Mouse (Mus musculus) cerebellum, postnatal 10 days (tissue): ENCODE measurements around the gene Lsm2.

Experiments
- DNase-seq, 2 experiments: peaks; one replicate each; pipeline ENCODE4 v3.0.0; 2021; ENCODE audit warnings: mixed read lengths in 2 of 2

Gene Lsm2

DNA sequence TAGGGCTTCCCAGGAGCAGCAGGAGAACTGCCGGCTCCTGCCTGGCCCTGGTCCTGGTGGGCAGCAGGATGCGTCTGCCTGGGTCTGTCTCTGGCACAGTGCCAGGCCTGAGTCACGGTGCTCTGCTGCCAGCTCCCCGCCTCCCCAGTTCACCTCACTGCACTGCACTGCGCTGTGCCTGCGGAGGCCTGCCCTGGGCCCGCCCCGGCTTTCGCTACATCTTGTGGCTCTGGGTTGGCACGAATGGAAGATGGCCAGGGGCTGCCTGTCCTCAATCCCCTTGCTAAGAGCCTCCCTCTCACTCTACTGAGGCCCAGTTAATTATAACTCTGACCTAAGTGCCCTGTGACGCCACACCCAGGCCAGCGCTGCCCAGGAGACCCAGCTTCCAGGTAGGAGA lies 34.7 kb downstream of the Lsm2 start, which contains the start of gene Vwa7:
Gene Vwa7 (plus strand): TSS at position 204 of the 400 bp plus-strand sequence.
- peak; percentile 93 to 95 for DNase-seq

DNA sequence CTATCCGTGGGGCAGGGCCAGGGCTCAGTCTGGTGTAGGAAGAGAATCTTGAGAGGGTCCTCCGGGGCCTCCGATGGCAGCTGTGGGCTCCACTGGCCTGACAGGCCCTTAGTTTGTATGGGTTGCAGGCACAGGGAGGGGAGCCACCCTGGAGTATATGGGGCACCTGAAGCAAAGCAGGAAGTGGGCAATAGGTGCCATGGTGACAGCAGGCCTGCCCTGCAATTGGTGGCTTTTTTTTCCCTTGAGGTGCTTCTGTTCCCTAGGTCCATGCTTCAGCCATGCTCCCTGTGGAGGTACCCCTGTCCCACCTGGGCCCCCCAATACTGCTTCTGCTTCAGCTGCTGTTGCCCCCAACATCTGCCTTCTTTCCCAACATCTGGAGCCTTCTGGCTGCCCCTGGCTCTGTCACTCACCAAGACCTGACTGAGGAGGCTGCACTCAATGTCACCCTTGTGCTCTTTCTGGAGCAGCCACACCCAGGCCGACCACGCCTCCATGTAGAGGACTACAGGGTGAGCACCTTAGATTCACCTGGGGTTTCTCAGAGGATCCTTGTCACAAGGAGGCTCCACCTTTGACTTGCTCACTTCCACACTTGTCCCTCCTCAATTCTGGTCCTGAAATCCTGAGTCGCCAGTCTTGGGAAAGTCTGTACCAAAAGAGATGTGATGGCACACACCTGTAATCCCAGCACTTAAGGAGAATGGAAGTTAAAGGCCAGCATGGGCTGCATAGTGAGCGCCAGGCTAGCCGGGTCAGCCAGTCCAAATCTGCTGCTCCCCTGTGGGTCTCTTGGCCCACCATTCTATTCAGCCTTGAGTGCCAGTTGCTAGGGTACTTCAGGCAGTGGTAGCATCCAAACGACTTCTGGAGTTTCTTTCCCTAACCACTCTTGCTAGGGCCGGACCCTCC lies 35.4 kb downstream of the Lsm2 start:
- peak; percentile 63 to 71 for DNase-seq

DNA sequence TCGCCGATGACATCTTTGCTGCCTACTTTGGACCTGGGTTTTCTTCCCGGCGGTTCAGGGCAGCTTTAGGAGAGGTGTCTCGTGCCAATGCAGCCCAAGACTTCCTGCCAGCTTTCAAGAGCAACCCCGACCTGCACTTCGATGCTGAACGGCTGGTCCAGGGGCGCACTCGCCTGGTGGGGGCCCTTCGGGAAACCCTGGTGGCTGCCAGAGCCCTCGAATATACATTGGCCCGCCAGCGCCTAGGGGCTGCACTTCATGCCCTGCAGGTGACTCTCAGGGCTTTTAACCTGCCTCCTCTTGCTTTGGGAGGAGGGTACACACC lies 36.0 kb downstream of the Lsm2 start:
- no peak for DNase-seq

DNA sequence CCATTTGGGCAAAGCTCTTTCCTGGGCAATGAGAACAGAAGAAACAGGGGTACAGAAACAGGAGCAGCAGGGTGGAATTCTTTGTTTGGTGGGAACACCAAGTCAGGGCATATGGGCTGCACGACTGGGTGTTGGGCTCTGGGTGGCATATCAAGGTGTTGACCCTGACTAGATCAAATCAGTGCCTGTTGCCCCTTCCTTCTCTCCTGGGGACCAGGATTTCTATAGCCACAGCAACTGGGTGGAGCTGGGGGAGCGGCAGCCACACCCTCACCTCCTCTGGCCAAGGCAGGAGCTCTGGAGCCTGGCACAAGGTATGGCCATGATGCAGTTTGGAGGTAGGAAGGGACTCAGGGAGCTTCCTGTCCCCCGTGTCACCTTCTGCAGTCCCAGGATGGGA lies 36.5 kb downstream of the Lsm2 start:
- no peak for DNase-seq

DNA sequence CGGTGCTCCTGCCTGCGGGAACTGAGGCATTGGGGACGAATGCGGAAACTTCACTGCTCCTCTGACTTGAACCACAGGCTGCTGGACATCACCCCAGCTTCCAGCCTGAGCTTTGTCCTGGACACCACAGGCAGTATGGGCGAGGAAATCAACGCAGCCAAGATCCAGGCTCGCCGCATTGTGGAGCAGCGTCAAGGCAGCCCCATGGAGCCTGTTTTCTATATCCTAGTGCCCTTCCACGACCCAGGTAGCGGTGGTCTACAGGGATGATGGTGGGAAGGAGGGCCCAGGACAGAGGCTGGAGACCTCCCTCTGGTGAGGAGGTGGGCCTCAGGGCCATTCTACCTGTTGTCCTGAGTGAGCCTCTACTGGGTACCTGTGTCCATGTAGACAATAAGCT lies 38.2 kb downstream of the Lsm2 start:
- peak in 1 of 2 experiments; percentile 18 for DNase-seq

DNA sequence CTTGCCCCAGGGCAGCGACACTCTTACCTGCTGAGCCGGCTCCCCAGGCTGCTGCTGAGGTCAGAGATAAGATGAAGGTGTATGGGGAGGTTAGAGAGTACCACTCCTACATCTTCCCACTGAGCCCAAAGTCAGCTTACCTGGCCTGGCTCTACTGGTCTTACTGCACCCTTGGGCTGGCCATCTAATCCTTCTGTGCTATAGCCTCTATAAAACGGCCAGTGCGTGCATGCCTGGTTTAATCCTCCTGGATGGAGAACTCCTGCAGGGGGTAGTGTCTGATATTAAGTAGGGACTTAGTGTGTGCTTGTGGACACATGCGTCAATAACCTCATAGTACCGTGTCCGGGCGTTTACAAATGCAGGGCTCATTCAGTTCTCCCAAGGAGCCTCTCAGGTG lies 38.9 kb downstream of the Lsm2 start:
- no peak for DNase-seq

DNA sequence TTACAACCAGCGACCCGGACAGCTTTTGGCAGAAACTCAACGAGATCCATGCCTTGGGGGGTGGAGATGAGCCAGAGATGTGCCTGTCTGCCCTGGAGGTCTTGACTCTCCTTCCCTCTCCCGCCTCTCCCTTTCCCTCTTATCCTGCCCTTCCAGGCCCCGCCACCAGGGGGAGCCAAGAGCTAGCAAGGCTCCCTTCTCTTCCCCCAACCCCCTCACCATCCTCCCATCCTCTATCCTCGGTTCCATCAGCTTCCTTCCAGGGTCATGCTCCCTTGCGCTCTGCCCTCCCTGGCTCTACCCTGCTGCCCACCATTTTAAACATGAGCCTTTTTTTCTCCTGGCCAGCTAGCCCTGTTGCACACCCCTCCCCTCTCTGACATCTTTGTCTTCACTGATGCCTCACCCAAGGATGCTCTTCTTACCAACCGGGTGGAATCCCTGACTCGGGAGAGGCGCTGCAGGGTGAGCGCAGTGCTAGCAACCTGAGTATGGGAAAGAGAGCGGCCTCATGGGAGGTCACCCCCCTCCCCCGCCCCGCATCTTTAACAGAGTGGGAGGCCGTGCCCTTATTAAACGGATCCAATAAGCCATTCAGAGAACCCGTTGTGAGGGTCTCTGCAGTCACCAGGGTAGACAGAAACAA lies 39.6 kb downstream of the Lsm2 start:
- peak; percentile 97 to 98 for DNase-seq

DNA sequence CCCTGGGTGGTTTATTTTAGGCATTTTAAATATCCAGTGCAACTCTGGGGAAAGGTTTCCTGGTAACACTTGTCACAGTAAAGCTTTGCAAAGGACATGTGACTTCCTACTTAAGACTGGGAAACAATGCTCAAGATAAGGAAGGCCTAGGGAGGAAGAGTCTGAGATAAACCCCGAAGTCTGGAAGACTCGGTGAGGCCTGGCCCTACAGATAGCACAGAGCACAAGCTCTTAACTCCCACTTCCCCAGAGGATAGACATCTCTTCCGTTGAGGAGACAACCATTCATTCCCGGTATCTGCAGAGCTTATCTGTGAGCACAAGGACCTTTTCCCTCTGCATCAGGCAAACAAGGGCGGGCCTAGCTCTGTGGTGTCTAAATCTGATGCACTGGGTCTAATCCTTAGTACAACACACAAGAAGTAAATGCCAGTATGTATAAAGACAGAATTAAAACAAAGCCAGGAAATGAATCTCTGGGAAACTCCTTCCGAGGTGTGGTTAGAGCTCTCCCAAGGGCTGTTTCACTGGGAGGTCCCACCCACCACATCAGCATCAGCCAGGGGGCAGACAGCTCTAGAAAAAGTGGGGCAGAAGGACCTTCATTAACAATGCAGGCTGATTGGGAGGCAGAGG lies 40.3 kb downstream of the Lsm2 start:
- DNase-seq, result no peak

DNA sequence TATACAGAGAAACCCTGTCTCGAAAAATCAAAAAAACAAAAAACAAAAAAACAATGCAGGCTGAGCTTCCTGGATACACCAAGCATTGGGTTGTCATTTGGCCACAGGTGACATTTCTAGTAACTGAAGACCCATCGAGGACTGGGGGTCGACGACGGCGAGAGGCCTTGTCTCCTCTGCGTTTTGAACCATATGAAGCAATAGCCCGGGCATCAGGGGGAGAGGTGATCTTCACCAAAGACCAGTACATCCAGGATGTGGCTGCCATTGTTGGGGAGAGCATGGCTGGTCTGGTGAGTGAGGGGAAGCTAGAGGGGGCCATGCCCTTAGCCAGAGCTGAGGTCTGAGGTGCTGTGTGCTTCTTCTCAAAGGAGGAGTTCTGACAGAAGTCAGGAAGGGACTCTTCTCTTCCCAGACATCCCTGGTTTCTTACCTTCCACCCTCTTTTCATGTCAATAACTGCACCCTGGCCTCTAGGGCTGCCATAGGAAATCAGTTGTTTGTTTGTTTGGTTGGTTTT lies 40.9 kb downstream of the Lsm2 start:
- no peak for DNase-seq

DNA sequence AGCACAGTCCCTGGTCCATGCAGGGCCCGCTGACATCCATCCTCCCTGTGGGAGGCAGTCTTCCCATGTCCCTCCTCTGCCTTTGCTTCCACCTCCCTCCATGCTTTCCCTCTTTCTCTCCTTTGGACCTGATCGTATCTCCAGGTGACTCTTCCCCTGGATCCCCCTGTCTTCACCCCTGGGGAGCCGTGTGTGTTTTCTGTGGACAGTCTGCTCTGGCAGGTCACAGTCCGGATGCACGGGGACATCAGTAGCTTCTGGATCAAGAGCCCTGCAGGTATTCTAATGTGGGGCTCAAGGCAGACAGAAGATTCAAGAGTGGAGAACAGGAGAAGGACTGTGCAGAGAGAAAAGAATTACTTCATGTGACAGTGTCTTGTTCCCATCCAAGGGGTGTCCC lies 41.6 kb downstream of the Lsm2 start:
- DNase-seq, result no peak

DNA sequence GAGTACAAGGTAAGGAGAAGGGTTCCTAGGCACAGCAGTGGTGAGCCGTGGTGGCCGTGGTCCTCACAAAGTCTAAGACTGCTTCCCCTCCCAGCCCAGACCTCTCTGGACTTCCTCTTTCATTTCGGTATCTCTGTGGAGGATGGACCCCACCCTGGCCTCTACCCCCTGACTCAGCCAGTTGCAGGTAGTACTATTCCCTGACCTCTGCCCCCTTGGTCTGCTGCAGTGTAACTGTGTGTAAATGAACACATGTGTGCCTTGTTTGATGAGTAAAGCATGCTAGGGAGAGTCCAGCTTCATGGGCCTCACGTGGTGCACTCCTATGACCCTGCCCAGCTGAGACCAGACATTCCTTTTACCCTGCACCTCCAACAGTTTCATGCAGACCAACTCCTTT lies 42.1 kb downstream of the Lsm2 start:
- peak in 1 of 2 experiments; percentile 16 for DNase-seq

DNA sequence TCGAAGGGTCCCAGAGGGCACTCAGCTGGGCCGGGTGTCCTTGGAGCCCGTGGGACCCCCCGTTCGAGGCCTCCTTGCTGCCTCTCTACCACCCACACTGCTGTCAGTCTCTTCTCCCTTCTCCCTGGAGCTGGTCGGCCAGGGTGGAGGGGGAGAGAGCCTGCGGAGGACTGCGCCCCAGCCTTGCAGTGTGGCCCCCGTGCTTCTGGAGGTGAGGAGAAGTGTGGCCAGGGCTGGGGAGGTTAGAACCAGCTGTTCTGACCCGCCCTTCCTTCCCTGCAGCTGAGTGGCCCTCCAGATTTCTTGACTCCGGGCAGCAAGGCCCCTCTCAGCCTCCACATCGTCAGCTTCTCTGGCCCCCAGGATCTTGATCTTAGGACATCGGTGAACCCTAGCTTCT lies 42.6 kb downstream of the Lsm2 start:
- no peak for DNase-seq

DNA sequence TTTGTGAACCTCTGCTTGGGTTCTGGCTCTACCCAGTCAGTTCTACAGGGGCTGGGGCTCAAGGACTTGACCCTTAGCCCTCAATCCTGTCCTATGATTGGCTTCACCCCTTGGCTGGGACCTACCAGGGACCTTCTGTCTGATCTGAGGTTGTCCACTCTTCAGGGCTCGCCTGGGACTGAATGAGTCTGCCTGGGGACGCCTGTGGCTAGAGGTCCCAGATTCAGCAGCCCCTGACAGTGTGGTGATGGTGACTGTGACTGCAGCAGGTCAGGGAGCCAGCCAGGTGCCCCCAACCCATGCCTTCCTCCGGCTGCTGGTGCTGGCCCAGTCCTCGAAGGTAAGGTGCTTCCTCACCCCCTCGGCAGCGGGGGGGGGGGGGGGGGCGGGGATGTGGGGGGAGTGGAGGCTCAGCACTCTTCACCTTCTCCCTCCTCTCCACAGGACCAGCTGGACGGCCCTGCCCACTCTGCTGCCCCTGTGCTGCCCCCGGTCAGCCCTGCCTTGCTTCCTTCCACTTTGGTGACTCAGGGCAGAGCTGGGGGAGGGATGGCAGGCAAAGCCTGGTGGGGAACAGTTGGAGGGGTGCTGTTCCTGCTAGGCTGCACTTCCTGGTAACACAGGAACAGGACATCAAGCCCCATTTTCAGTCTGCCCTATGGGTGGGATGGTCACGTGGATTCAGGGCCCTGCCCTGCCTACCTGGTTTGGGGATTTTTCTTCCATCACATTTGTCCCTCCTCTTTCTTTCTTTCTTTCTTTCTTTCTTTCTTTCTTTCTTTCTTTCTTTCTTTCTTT lies 43.2 kb downstream of the Lsm2 start:
- no peak for DNase-seq

DNA sequence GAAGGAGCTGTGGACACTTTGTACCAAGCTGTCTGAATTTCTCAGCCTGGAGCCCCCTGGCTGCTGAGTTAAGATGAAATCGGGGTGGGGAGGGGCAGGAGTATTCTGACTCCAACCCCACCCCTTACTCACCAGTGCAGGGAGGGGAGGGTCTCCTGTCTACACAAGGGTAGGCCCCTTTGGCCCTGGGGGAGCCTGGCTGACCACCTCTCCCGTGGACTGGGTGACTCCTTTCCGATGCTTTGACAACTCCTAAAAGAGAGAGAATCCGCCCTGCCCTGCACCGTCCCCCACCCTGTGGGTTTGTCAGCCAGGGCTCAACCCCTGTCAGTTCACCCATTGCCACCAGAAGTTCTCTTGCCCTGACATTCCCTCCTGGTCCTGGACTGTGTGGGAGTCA lies 44.5 kb downstream of the Lsm2 start:
- DNase-seq, result peak in 1 of 2 experiments; percentile 25

DNA sequence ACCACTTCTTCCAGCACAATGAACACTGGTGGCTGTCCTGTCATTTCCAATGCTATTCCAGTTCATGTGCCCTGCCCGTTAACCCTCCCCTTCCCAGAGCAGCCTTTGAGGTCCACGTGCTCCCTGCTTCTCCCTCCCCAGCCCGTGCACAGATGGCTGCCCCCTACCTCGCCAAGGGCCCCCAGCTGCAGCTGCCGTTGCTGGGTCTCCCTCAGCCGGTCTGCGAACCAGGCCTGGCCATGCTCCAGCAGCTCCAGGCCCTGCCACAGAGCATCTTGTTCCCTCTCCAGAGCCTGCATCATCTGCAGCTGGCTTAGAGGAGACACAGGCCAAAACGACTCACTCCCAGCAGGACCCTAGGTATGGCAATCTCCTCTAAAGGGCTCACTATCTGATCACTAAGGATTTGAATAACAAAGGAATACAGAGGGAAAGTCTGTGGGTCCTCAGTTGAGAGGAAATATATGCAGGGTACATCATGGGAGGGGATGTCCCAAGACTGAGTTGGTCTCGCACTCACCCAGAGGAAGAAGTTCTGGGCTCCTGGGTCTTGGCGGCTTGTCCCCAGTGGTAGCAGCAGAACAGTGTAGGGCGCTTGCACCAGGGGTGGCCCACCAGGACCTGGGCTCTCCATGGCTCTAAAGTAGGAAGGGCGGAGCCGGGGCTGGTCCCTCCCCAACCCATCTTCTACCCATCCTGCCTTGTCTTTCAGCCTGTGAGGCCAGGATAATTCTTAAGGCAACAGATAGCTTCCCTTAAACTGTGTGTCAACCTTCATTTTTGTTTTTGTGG lies 45.8 kb downstream of the Lsm2 start, which contains the start of gene Sapcd1:
Gene Sapcd1 (minus strand): TSS at position 740 of the 792 bp plus-strand sequence.
- peak; percentile 89 to 95 for DNase-seq

DNA sequence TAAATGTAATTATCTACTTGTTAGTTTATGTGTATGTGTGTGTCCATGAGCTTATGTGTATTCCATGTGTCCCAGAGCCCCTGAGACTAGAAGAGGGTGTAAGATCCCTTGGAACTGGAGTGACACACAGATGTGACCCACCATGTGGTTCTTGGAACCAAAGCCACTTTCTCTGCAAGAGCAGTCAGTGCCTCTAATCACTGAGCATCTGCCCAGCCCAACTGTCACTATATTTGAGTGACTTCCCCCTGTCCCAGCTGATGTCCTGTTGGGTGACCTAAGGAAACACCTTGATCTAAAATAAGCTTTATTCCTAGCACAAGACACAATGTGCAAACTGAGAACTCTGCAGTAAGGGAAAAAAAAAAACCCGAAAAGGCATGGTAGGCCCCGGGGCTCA lies 46.7 kb downstream of the Lsm2 start:
- DNase-seq, result peak; percentile 67 to 75

DNA sequence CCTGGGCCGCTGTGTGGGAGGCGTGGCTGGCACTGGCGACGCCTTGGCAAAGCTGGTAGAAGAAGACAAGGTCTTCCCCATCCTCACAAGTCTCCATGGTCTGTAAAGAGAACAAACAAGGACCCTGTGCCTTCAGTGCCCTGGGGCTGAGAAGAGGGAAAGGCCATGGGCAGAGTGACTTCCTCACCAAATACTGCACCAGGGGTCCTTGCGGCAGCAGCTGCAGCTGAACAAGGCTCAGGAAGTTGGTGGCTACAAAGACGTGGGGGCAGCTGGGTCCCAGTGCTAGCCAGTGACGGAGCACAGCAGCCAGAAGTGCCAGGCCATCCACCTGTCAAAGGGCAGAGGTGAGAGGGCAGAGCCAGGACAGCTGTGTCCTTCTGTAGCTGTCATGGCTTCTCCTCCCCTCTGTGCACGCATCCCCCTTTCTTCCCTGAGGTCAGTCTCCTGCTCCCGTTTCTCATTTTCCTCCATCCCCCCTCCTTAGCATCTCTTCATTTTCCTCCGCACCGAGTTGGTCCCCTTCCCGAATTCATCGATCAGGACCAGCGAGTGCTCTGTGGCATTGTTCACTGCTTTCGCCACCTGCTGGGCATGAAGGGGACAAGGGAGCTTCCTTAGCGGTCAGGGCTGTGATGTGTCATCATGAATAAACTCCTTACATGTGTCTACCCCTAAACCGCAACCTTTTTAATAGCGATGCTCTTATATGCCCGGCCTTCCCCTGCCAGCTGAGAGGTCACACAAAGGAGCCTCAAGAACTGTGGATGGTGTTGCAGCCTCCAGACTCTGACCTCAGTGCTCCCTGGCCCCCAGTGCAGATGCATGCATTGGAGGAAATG lies 48.2 kb downstream of the Lsm2 start:
- DNase-seq, result peak; percentile 63 to 65

DNA sequence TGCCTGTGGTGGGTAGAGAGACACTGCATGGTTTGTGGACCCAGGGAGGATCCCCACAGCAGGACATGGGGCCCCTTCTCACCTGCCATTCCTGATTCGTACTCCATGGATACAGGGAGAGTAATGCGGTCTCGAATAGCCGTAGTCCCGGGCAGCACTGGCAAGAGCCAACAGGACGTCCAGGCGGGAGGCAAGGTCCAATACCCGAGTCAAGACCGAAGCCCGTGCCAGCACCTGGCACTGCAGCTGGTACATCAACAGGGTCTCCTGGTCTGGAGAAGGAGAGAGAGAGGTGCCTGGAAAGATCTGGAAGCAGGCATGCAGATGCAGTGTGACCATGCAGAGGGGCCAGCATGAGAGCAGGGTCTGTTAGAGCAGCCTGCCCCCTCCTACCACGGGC lies 49.6 kb downstream of the Lsm2 start:
- DNase-seq, result peak; percentile 43 to 50

DNA sequence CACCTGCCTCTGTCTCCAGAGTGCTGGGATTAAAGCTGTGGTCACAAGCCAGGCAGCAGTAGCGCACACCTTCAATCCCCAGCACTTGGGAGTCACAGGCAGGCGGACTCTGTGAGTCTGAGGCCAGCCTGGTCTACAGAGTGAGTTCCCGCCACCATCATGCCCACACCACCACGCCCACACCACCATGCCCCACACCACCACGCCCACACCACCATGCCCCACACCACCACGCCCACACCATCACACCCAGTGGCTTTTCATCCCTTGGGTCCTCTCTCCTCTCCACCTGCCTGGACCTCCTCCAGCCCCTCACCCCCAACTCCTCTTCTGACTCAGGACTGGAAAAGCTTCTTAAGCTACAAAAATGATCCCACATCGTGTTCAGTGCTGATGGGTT lies 50.2 kb downstream of the Lsm2 start:
- no peak for DNase-seq

DNA sequence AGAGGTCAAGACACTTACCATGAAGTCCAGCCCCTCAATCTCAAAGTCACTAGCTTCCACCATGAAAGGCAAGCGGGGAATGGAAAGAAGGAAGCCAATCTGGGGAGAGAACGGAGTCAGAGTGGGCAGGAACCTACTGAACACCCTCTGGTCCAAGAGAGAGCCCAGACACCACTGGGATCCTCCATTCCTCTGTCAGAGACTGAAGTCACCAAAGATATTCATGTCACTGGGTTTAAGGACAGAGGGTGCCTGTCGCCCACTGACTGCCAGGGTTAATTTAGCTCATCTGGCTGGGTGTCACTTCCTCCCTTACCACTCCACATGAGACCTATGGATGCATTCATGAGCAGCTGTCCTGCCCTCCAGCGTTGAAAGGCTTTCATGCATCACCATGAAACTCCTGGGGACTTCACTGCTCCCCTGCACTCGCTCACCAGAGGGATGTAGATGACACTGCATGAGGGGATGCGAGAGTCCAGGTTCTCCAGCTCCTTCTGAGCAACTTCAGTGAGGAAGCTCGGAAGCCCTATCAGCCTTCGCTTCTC lies 50.7 kb downstream of the Lsm2 start:
- DNase-seq, result no peak
